Mouse (Mus musculus) heart, postnatal 10 days (tissue): ENCODE results near the gene Rftn1. TPM values are rescaled to one million over a fixed set of nuclear protein-coding genes. Genes with fewer than 3 reads are reported as not detected.
A peak's percentile ranks its signal among the peaks of the same experiment; 100 is the strongest.

Experiments used
- DNase-seq, 2 experiments: peaks; one replicate each; pipeline ENCODE4 v3.0.0; 2021
- intact Hi-C: fragments of 180-260 bp; cut with DNase I; formaldehyde crosslinking; loops from one replicate; pipeline ENCODE4 v1.15.1; 2025
- total RNA-seq, 2 experiments: library from RNA; stranded (reverse); gene quantifications; 2 replicates each; pipeline ENCODE4 v1.2.3; 2021

The Rftn1 gene
- total RNA-seq, 2 experiments from 2014 or later = 69.5 to 79.2 TPM

- intact Hi-C loops = no loop called here
- DNase-seq = no peak
Observed at GRCm38 (mm10) chr17:50180899-50181570, 9.4 kb downstream of the Rftn1 start.

- intact Hi-C loops = no loop called here
- DNase-seq = no peak
Observed at GRCm38 (mm10) chr17:50173776-50174175, 16.7 kb downstream of the Rftn1 start.

GRCm38 (mm10) chr17:50173368-50173767, 17.1 kb downstream of the Rftn1 start:
- intact Hi-C loops = no loop called here
- no peak for DNase-seq

DNA sequence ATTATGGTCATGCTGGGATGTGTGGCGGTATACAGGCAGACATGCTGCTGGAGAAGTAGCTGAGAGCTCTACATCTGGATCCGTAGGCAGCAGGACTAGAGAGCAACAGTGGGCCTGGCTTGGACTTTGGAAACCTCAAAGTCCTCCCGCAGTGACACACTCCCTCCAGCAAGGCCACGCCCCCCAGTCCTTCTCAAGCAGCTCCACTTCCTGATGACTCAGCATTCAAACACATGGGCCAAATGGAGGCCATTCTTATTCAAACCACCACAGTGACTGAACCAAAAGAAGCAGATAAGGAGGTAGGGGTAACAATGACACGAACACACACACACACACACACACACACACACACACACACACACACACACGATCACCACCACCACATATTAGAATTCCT, 17.7 kb downstream of the Rftn1 start:
- DNase-seq = no peak
- intact Hi-C loops = no loop called here

DNA sequence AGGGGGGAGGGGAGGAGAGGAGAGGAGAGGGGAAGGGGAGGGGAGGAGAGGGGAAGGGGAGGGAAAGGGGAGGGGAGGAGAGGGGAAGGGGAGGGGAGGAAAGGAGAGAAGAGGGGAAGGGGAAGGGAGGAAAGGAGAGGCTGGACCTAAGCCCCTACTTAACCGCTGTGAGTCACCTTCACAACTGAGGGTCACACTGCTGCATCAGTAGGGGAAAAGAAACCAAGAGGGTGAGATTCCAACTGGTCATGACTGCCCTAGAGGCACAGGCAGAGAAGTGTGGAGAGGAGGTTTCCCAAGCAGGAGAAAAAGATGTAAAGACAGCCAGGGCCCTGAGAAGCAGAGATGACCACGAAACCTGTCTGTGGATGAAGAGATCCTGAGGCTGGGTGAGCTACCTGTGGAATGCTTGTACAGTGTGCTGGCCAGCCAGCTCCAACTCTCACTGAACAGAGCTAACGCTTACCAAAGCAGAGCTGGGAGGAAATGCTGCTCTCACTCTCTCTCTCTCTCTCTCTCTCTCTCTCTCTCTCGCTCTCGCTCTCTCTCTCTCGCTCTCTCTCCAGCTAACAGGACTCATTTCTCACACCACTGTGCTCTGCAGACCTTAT, 19.4 kb downstream of the Rftn1 start:
- no peak for DNase-seq
- intact Hi-C loops = loop anchor here (2.0 kb wide), 1 partner anchor 14 kb away; no protein-coding TSS in a partner anchor

DNA sequence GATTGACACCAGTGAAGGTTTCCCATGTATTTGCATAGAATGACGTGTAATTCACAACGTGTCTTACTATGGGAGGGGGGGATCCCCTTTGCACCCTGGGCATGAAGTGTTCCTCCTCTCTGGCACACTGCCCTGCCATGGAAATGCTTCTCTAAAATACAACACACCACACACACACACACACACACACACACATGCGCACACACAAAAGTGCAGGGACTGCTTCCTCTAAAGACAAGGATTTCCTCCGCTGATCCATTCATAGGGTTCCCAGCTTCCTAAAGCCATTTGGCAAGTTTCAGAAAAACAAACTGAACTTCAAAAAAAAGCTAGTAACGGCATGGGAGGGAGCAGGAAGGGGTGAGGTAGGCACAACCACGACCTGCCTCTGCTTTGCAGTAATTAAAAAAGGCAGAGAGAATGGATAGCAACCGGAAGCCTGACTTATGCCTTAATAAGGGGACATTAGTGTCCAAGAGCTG, 20.5 kb downstream of the Rftn1 start:
- intact Hi-C loops = loop anchor here (2.0 kb wide), 1 partner anchor 15 kb away; no protein-coding TSS in a partner anchor
- peak; percentile 49 to 58 for DNase-seq

GRCm38 (mm10) chr17:50160904-50161805, 29.3 kb downstream of the Rftn1 start:
- intact Hi-C loops = no loop called here
- DNase-seq = no peak

GRCm38 (mm10) chr17:50160357-50160756, 30.1 kb downstream of the Rftn1 start:
- no peak for DNase-seq
- intact Hi-C loops = no loop called here

DNA sequence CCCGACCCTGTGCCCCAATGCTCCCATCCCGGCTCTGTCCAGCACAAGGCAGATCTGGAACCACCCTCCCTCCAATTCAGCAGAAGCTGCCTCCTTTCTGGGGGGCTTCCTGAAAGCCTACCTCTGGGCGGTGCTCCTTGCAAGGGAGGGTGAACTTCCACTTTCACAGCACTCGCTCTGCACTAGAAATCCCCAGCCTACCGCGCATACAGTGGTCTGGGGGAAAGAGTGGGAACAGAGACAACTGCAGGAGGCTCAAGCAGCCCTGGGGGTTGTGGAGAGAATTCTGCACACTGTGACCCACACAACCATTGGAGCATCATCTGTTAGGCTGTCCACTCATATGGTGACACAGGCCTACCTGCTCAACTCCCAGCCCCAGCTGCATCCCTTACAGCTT, 30.7 kb downstream of the Rftn1 start:
- no peak for DNase-seq
- intact Hi-C loops = no loop called here

DNA sequence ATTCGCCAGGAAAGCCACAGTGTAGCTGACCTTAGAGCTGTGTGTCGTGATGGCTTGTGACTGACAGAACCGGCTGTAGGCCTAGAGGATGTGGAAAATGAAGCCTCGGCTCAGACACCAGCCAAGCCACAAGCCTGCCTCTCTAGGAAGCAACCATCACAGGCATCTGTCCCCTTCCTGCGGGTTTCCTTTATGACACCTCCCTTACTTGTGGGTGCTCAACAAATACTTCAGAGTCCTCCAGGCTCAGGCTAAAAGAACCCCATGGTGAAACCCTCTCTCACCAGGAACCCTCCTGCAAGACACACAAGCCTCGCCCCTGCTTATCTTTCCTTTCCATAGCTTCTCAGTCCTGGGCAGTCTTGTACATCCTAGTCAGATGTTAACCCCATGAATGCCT, 31.9 kb downstream of the Rftn1 start:
- intact Hi-C loops = no loop called here
- no peak for DNase-seq

DNA sequence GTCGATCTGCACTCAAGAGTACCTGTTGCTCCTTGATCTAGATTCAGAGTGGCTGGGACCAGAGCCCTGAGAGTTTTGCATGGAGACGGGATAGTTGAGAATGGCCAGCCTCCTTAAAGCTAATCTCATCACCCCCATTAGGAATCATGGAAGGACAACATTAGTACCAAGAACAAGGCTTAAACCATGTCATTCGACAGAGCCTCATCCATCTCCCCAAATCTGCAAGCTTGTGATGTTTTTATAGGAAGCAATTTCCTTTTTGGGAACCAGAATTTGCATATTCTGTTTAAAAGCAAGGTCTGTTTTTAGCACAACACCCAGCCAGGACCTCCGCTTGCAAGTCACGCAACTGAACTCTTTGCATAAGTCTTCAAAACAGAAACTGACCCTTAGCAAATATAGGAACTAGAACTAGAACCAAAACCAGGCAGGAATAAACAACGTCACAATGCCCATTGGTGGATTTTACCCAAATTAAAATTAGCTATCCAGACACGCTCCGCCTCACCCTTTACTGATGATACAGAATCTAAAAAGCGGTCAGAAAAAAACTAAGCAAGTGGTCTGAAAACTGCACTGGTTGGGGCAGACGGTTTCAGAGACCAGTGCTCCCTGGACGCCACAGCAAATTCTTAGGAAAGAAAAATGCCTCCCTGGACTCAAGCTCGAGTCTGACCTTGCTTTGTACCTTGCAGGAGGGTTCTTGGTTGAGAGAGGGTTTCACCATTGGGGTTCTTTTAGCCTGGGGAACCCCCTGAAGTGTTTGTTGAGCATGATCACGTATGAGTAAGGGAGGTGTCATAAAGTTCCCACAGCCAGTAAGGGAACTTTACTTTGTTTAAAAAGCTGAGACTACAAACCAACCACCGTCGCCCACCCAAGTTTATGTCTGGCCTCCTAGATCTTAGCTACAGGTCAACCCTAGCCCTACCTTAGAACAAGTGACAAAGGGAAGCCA, 33.0 kb downstream of the Rftn1 start:
- DNase-seq = no peak
- intact Hi-C loops = no loop called here

DNA sequence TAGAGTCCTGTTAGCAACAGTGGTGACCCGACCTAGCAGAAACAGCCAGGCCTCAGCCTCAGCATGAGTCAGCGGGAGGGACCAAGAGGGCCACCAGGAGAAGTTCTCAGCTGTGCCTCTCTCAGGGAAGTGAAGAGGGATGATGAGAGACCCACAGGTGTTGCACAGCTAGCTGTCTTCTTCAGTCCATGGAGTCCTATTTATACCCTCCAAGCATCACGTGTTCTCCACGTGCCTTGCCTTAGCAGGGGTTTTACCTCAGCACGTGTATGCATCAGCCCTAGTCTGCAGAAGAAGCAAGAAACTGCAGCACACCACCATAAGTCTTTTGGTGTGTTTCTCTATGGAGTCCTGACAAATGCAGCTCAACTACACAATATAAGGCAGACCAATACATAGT, 38.4 kb downstream of the Rftn1 start:
- DNase-seq = no peak
- intact Hi-C loops = no loop called here

DNA sequence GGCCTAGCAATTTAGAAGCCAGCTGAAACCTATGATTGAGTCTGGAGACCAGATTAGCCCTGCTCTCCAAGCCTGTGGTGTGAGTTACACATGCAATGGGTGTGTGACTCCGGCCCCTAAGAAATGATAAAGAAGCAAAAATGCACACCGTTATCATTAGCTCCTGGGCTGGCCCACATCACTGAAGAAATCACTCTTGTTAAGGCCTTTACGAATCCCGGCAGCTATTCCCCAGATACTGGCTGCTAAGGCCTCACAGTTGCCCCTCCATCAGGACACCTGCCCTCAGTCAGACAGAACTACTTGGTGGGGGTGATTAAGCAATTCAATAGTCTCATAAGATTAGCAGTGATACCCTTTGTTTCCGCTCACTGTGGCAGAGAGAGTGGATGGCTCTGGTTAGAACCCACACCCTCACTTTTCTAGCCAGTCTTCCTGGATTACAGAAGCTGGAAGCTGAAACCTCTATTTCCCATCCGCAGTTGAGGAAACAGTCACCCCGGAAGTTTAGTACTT, 39.2 kb downstream of the Rftn1 start:
- intact Hi-C loops = no loop called here
- DNase-seq = no peak

GRCm38 (mm10) chr17:50150416-50151207, 39.9 kb downstream of the Rftn1 start:
- peak in 1 of 2 experiments; percentile 45 for DNase-seq
- intact Hi-C loops = no loop called here

DNA sequence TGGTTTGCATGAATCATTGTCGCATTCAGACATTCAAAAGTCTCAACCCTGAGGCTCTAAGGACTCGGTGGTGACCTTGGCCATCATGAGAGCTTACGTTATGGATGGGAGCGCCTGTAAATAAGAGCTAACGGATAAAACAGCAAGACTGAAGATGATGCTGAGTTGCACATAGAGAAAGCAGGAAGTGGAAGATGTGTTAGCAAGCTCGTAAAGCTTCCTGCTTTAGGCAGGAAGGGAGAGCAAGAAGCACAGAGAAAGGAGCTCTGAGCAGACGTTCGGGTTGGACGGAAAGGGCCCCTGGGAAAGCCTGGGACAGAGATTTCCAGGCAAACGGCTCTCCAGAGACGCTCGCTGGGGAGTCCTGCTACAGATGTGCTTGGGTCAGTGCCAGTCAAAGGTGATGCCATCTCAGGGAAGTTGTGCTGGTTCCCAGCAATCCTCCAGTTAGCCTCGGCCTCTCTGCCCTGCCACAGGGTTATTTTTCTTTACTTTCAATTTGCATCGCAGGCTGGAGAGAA, 40.7 kb downstream of the Rftn1 start:
- DNase-seq = no peak

DNA sequence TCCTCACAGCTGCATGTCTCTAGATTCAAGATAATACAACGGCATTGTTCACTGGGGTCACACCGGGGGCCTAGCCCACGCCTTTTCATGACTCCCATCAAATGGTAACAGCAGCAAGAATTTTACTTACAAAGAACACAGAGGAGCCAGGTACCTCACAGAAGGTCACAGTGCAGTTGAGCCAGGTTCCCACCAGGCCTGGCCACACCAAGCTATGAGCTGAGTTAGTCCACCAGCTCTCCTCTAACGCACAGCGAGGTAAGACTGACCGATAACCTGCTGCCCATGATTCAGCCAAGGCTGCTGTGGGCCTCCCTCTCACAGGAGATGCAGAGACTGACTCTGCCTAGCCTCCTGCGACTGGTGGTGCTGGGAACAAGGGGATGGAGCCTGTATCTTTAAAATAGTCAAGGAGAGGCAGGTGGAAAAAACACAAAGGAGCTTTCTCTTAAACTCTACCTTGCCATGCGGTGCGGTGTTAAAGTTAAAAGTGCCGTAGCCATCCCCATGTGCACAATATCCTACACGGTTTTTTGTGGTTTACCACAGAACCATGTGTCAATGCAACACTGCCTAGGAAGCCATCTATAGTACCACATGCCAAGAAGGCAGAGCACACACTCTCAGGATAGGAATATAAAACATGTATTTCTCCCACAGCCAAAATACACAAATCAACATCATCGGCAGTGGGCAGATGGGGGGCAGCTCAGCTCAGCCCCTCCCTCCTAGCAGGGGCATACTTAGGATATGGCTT, 42.5 kb downstream of the Rftn1 start:
- no peak for DNase-seq
- intact Hi-C loops = no loop called here

More for the DNA sequence above, 40.7 kb downstream of the Rftn1 start:
- intact Hi-C loops = no loop called here

GRCm38 (mm10) chr17:50143354-50143753, 47.1 kb downstream of the Rftn1 start:
- DNase-seq = peak in 1 of 2 experiments; percentile 60
- intact Hi-C loops = no loop called here

DNA sequence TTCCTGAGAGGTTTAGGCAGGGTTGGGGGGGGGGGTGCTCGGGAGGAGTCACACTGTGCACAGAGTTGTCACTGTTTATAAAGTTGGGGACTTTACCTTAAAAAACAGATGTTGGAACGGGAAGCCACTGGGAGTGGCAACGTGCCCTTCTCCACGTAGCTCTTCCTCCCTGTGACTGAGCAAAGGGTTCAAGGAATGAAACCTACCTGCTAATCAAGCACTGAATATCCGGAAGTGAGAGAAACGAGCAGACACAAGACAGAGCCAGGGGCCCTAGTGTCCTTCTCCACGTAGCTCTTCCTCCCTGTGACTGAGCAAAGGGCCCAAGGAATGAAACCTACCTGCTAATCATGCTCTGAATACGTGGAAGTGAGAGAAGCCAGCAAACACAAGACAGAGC, 47.9 kb downstream of the Rftn1 start:
- DNase-seq = no peak
- intact Hi-C loops = no loop called here
